Mouse (Mus musculus) stomach, postnatal 0 days (tissue): ENCODE data around the gene Crhr1.

ENCODE experiments used
- CTCF ChIP-seq: IDR thresholded peaks from 2 replicates; pipeline ENCODE4 v1.5.1; 2016; ENCODE audit warnings: antibody characterized with exemption, low read depth, mild to moderate bottlenecking, moderate library complexity
- EP300 ChIP-seq: optimal IDR thresholded peaks from 2 replicates; pipeline ENCODE3; 2016; ENCODE audit warnings: antibody characterized with exemption

GRCm38 (mm10) chr11:104171281-104171781 lies 38.7 kb downstream of the Crhr1 start:
- TF ChIP-seq CTCF (peak; percentile 92), EP300 (no peak)
